ENCODE assay signal across 1 mouse cellular context in genomic region chr9:89256556-89257335, GRCm38 (mm10).
TF ChIP-seq lines count a peak whose summit lies in the region.

No protein-coding gene starts in this region.

TF ChIP-seq in MEL, 35 proteins besides CTCF, POLR2A, EP300 and RAD21 (continued from another document):
- TF ChIP-seq MAZ (IDR thresholded peaks at IDR 0.05; ENCODE audit: low read depth, low read length) (peak; percentile 57; the same call in 1 of the 2 replicates), TBP (IDR thresholded peaks at IDR 0.05; ENCODE audit: low read depth, low read length) (no peak), KAT2A (conservative IDR thresholded peaks at IDR 0.05; ENCODE audit: low read depth, low read length) (no peak)
